Mouse (Mus musculus) kidney, embryonic 15.5 days (tissue): ENCODE measurements at regions not wholly inside any gene's neighbourhood (a gene's known extent, or its start where the extent isn't known, plus 50 kb on each side); places are given as distances from the start of the nearest gene placed in this dataset.
"Not testable (repeated sequence)": the region's sequence is repeated elsewhere in the genome, so short reads cannot be mapped to it uniquely, and the experiment has no call there.

ENCODE experiments used
- ATAC-seq: fragments of 200-750 bp; cut with Nextera tagmentation; replicated peaks from 2 replicates; pipeline ENCODE4 v1.8.0; 2017; ENCODE audit warnings: moderate TSS enrichment; ENCODE audit not compliant: low FRiP score
- H3K27ac ChIP-seq: fragments of 300-500 bp; sonication (generic); 2 replicates; pipeline ENCODE4 v1.5.1; 2015; ENCODE audit warnings: mild to moderate bottlenecking, inconsistent platforms
- H3K27me3 ChIP-seq: fragments of 300-500 bp; sonication (generic); 2 replicates; pipeline ENCODE4 v1.6.1; 2015; ENCODE audit warnings: inconsistent platforms
- H3K36me3 ChIP-seq: fragments of 300-500 bp; sonication (generic); 2 replicates; pipeline ENCODE4 v1.6.1; 2015; ENCODE audit warnings: inconsistent platforms
- H3K4me1 ChIP-seq: fragments of 300-500 bp; sonication (generic); 2 replicates; pipeline ENCODE4 v1.6.1; 2015; ENCODE audit warnings: inconsistent platforms
- H3K4me2 ChIP-seq: fragments of 300-500 bp; sonication (generic); 2 replicates; pipeline ENCODE4 v1.6.1; 2015; ENCODE audit warnings: moderate library complexity, mild to moderate bottlenecking, inconsistent platforms
- H3K4me3 ChIP-seq: fragments of 300-500 bp; sonication (generic); replicated peaks from 2 replicates; pipeline ENCODE4 v1.5.1; 2015; ENCODE audit warnings: mild to moderate bottlenecking, inconsistent platforms
- H3K9ac ChIP-seq: fragments of 300-500 bp; sonication (generic); 2 replicates; pipeline ENCODE4 v1.6.1; 2015; ENCODE audit warnings: mild to moderate bottlenecking, inconsistent platforms
- H3K9me3 ChIP-seq: fragments of 300-500 bp; sonication (generic); replicated peaks from 2 replicates; pipeline ENCODE4 v1.6.1; 2016; ENCODE audit warnings: inconsistent platforms
- WGBS: fragments of 180-500 bp; shearing (Covaris S2); methylation state at CpG from one replicate; pipeline ENCODE4 v1.1.7; 2015; ENCODE audit warnings: mixed read lengths; 5-methylcytosine and 5-hydroxymethylcytosine counted together

- H3K4me2 ChIP-seq, ATAC-seq, H3K9ac ChIP-seq, H3K9me3 ChIP-seq, H3K27ac ChIP-seq, H3K36me3 ChIP-seq, H3K4me3 ChIP-seq, H3K4me1 ChIP-seq, H3K27me3 ChIP-seq: not testable (repeated sequence)
- whole genome bisulfite sequencing, result 81% methylated on average over 6 of the region's 6 CpGs
Measured at GRCm38 (mm10) chr5:26751601-26752305, 65.2 kb upstream of the Dpp6 start.

DNA sequence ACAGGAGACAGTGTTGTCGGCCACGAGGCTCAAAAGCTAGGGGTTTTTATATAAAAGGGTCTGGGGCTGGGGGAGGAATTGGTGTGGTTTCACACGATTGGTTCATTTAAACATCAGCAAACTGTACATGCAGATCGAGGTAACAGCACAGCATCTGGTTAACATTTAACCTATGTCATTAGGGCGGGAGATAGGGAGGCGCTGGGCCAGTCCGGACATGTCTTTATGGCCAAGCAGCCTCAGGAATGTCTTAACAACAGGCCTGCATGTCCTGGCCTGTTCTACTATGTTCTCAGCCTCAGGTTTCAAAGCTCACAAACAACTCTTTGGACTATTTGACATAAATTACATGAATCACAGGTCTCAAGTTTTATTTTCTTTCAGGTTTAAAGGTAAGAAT is 62.9 kb upstream of the Dpp6 start:
- not testable (repeated sequence) for H3K9me3 ChIP-seq, H3K4me1 ChIP-seq, H3K9ac ChIP-seq, H3K27me3 ChIP-seq, H3K4me3 ChIP-seq, H3K36me3 ChIP-seq, H3K4me2 ChIP-seq, H3K27ac ChIP-seq
- peak; percentile 75 for ATAC-seq
- 36% methylated on average over 7 of the region's 7 CpGs for WGBS
